Mouse (Mus musculus) forebrain, postnatal 0 days (tissue): ENCODE data around the gene Bpi. TPM values are rescaled to one million over a fixed set of nuclear protein-coding genes. Genes with fewer than 3 reads are reported as not detected.

Source experiments
- ATAC-seq: fragments of 200-750 bp; cut with Nextera tagmentation; 2 replicates; pipeline ENCODE4 v1.8.0; 2017; ENCODE audit warnings: mild to moderate bottlenecking, moderate library complexity
- DNase-seq: peaks from one replicate; pipeline ENCODE4 v3.0.0-alpha.2; 2015
- H3K27ac ChIP-seq: fragments of 300-500 bp; sonication (generic); 2 replicates; pipeline ENCODE4 v1.5.1; 2014; ENCODE audit warnings: low read depth, mild to moderate bottlenecking, antibody characterized with exemption, low read length, moderate library complexity, mixed read lengths
- H3K27me3 ChIP-seq: fragments of 300-500 bp; sonication (generic); 2 replicates; pipeline ENCODE4 v1.6.1; 2014; ENCODE audit warnings: mild to moderate bottlenecking, low read length, mixed read lengths; ENCODE audit not compliant: insufficient read depth
- H3K36me3 ChIP-seq: fragments of 300-500 bp; sonication (generic); 2 replicates; pipeline ENCODE4 v1.6.1; 2014; ENCODE audit warnings: mild to moderate bottlenecking, moderate library complexity; ENCODE audit not compliant: insufficient read depth
- H3K4me1 ChIP-seq: fragments of 300-500 bp; sonication (generic); 2 replicates; pipeline ENCODE4 v1.6.1; 2014; ENCODE audit warnings: antibody characterized with exemption; ENCODE audit not compliant: insufficient read depth
- H3K4me2 ChIP-seq: fragments of 300-500 bp; sonication (generic); 2 replicates; pipeline ENCODE4 v1.6.1; 2014; ENCODE audit warnings: low read depth, mild to moderate bottlenecking, moderate library complexity
- H3K4me3 ChIP-seq: fragments of 300-500 bp; sonication (generic); 2 replicates; pipeline ENCODE4 v1.5.1; 2014; ENCODE audit warnings: low read depth, low read length, mixed read lengths
- H3K9ac ChIP-seq: fragments of 300-500 bp; sonication (generic); 2 replicates; pipeline ENCODE4 v1.6.1; 2014; ENCODE audit warnings: mild to moderate bottlenecking
- H3K9me3 ChIP-seq: fragments of 300-500 bp; sonication (generic); 2 replicates; pipeline ENCODE4 v1.6.1; 2016; ENCODE audit warnings: low read length
- CTCF ChIP-seq: sonication (generic); IDR thresholded peaks from 2 replicates; pipeline ENCODE4 v1.5.1; 2016; ENCODE audit warnings: antibody characterized with exemption, control low read depth, low read depth
- WGBS: fragments of 180-500 bp; shearing (Covaris S2); extraction: QIAGEN DNeasy Blood & Tissue Kit; methylation state at CpG from one replicate; pipeline ENCODE4 v1.1.7; 2014; 5-methylcytosine and 5-hydroxymethylcytosine counted together
- polyA plus RNA-seq: library from polyadenylated mRNA; unstranded; fragments of >200 nt; fragmentation: Nextera tagmentation; extraction: Ambion mirVana; gene quantifications from 2 replicates; pipeline ENCODE4 v1.2.1, GENCODE M21; 2015
- total RNA-seq: library from RNA; depleted of rRNA; stranded (reverse); fragments of >200 nt; gene quantifications from 2 replicates; pipeline ENCODE4 v1.2.3, GENCODE M21; 2014

Gene Bpi
- total and polyA plus RNA-seq, 2 experiments from 2014 or later, result not detected

- Histone ChIP-seq H3K27me3 (no peaks in the 10 kb centered on the region), H3K9me3 (no peaks in the 10 kb centered on the region), H3K36me3 (no peaks in the 10 kb centered on the region), H3K4me2 (no peak overlapping the region), H3K9ac (no peak overlapping the region), H3K4me1 (no peaks in the 10 kb centered on the region), H3K27ac (no peak overlapping the region), H3K4me3 (no peak overlapping the region)
- TF ChIP-seq CTCF, result no peak
- WGBS, result 75% methylated on average over 6 of the region's 6 CpGs
- DNase-seq (no peak), ATAC-seq (no peak)
These were observed 18.6 kb downstream of the Bpi start for GRCm38 (mm10) chr2:158276451-158276850.

DNA sequence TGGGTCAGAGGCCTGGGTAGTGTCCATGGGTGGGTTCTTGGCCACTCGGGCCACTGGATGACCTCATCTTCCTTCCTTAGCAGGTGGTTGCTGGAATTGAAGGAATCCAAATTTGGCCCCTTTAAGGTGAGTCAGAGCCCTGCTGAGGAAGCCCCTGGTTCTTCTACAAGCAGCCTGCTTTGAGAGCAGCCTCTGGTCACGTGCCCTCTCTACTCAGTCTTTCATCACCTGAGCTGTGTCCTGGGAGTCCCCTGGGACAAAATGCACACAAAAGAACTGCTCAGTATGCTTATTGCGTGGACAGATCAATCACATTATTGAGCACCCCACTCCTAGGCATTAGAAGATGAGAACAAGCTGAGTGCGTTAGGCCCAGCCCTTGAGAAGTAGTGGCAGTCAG, 19.0 kb downstream of the Bpi start:
- no peak overlapping the region for H3K4me3 ChIP-seq
- no peak overlapping the region for H3K27ac ChIP-seq
- H3K4me2 ChIP-seq, result no peak overlapping the region
- H3K4me1 ChIP-seq, result no peaks in the 10 kb centered on the region
- ATAC-seq (no peak), DNase-seq (no peak)
- H3K36me3 ChIP-seq, result no peaks in the 10 kb centered on the region
- H3K27me3 ChIP-seq, result no peaks in the 10 kb centered on the region
- 86% methylated on average over 4 of the region's 4 CpGs for WGBS
- no peaks in the 10 kb centered on the region for H3K9me3 ChIP-seq
- TF ChIP-seq CTCF, result no peak
- no peak overlapping the region for H3K9ac ChIP-seq

- H3K4me1 ChIP-seq, result no peaks in the 10 kb centered on the region
- no peaks in the 10 kb centered on the region for H3K9me3 ChIP-seq
- no peak for DNase-seq
- no peak for TF ChIP-seq CTCF
- H3K4me3 ChIP-seq, result no peak overlapping the region
- no peak overlapping the region for H3K9ac ChIP-seq
- H3K4me2 ChIP-seq, result no peak overlapping the region
- WGBS, result 90% methylated on average over 4 of the region's 4 CpGs
- no peak for ATAC-seq
- no peak overlapping the region for H3K27ac ChIP-seq
- H3K27me3 ChIP-seq, result no peaks in the 10 kb centered on the region
- no peaks in the 10 kb centered on the region for H3K36me3 ChIP-seq
These were observed 21.8 kb downstream of the Bpi start for GRCm38 (mm10) chr2:158279656-158280055.

DNA sequence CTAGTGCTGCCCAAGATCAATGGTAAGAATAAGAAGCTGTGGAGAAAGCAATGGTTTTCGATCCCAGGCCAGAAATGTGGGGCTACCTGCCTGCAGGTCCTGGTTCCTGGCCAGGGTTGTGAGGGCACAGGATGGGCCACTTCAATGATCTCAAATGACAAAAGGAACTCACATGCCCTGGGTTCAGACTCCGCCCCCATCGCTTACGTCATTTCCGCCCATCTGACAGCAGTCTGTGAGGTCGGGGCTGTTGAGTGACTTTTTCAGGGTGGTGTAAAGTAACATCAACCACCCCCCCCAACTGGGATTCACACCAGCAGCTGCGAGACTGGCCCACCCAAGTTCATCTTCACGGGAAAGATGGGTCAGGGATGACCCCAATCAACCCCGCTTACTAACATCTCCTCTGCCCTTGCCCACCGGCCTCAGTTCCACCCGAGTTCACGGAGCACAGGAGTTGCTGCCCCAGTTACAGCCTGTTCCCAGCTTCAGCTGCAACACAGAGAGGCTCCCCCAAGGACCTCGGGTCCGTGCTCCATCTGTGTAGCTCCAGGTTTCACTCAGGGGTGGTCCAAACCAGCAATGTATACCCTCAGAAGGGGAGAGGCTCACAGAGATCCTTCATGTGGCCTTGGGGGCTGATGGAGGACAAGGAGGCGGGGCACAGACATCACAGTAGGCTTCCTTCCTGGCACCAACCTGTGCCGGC, 23.8 kb downstream of the Bpi start:
- no peak for TF ChIP-seq CTCF

DNA sequence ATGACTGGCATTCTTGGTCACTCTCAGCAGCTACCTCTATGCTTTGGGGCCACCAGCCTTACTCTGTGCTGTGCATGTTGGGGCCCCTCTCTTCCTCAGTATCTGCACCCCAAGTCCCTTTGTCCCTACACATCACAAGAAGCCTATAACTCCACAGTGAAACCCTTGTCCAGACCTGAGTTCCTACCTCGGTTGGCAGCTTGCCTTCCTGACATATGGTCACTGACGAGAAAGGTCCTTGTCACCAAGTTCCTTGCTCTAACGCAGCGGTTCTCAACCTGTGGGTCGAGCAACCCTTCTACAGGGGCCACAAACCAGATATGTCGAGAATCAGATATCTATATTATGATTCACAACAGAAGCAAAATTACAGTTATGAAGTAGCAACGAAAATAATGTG, 25.2 kb downstream of the Bpi start:
- ATAC-seq (no peak), DNase-seq (no peak)
- no peaks in the 10 kb centered on the region for H3K27me3 ChIP-seq
- no peak overlapping the region for H3K27ac ChIP-seq
- no peak overlapping the region for H3K9ac ChIP-seq
- H3K4me1 ChIP-seq, result no peaks in the 10 kb centered on the region
- no peak overlapping the region for H3K4me2 ChIP-seq
- H3K9me3 ChIP-seq, result no peaks in the 10 kb centered on the region
- H3K4me3 ChIP-seq, result no peak overlapping the region
- no peak for TF ChIP-seq CTCF
- 75% methylated on average over 7 of the region's 7 CpGs for WGBS
- H3K36me3 ChIP-seq, result no peaks in the 10 kb centered on the region

More for the DNA sequence above, 23.8 kb downstream of the Bpi start:
- DNase-seq (no peak), ATAC-seq (no peak)
- H3K27me3 ChIP-seq, result no peaks in the 10 kb centered on the region
- H3K27ac ChIP-seq, result no peak overlapping the region
- H3K4me2 ChIP-seq, result no peak overlapping the region
- no peaks in the 10 kb centered on the region for H3K36me3 ChIP-seq
- H3K4me3 ChIP-seq, result no peak overlapping the region
- no peaks in the 10 kb centered on the region for H3K4me1 ChIP-seq
- no peaks in the 10 kb centered on the region for H3K9me3 ChIP-seq
- no peak overlapping the region for H3K9ac ChIP-seq
- WGBS, result 75% methylated on average over 16 of the region's 16 CpGs

GRCm38 (mm10) chr2:158283771-158284170, 25.9 kb downstream of the Bpi start:
- H3K4me1 ChIP-seq, result no peaks in the 10 kb centered on the region

GRCm38 (mm10) chr2:158284571-158284970, 26.7 kb downstream of the Bpi start:
- 19% methylated on average over 11 of the region's 11 CpGs for WGBS
- H3K27me3 ChIP-seq, result no peaks in the 10 kb centered on the region

More at GRCm38 (mm10) chr2:158283771-158284170, 25.9 kb downstream of the Bpi start:
- H3K9ac ChIP-seq, result no peak overlapping the region
- WGBS, result 93% methylated on average over 6 of the region's 6 CpGs
- DNase-seq (no peak), ATAC-seq (no peak)
- no peaks in the 10 kb centered on the region for H3K27me3 ChIP-seq
- no peak for TF ChIP-seq CTCF
- no peaks in the 10 kb centered on the region for H3K9me3 ChIP-seq
- no peak overlapping the region for H3K4me3 ChIP-seq
- H3K36me3 ChIP-seq, result no peaks in the 10 kb centered on the region
- H3K4me2 ChIP-seq, result no peak overlapping the region
- H3K27ac ChIP-seq, result no peak overlapping the region

More at GRCm38 (mm10) chr2:158284571-158284970, 26.7 kb downstream of the Bpi start:
- Histone ChIP-seq H3K4me3 (no peak overlapping the region), H3K36me3 (no peaks in the 10 kb centered on the region), H3K9me3 (no peaks in the 10 kb centered on the region), H3K27ac (no peak overlapping the region), H3K9ac (no peak overlapping the region), H3K4me1 (no peaks in the 10 kb centered on the region), H3K4me2 (no peak overlapping the region)
- TF ChIP-seq CTCF, result peak; percentile 77
- no peak for ATAC-seq
- peak; percentile 57 for DNase-seq
